Mouse (Mus musculus): ENCODE results near the gene Oxnad1. TPM values are rescaled to one million over a fixed set of nuclear protein-coding genes. Genes with fewer than 3 reads are reported as not detected.
"Not testable (repeated sequence)": the region's sequence is repeated elsewhere in the genome, so short reads cannot be mapped to it uniquely, and the experiment has no call there.

The Oxnad1 gene
- polyA plus RNA-seq, 1 experiment = 31.5 TPM

DNA sequence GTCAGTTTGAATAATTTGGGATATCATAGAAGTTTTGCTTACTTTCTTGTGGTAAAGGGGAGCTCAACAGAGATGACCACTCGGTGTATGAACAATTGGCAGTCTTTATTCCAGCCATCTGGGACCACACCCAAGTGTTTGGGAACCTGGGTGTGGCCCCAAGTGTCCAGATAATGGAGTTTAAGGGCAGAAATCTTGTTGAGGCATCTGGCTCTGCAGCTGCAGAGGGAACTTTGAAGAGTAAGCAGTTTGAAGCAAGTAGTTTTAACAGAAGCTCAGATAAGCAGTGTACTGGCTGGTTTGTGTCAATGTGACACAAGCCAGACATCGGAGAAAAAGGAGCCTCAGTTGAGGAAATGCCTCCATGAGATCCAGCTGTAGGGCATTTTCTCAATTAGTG, 49.1 kb downstream of the Oxnad1 start:
- Histone ChIP-seq H3K27me3 (ENCODE audit: control insufficient read depth, insufficient read depth, low read length) (no peaks in the 10 kb centered on the region), H3K4me1 (ENCODE audit: control insufficient read depth, insufficient read depth, low read length) (no peaks in the 10 kb centered on the region), H3K27ac (ENCODE audit: insufficient read depth, low read length) (no peak overlapping the region), H3K4me3 (replicated peaks; ENCODE audit: insufficient read depth, low read depth, low read length) (no peak overlapping the region)
- 65% methylated on average over 2 of the region's 2 CpGs for WGBS
- DNase-seq = no peak
- no peak for TF ChIP-seq POLR2A (IDR thresholded peaks at IDR 0.05; ENCODE audit: borderline replicate concordance, insufficient read depth, low read length)
- no peak for TF ChIP-seq CTCF (IDR thresholded peaks at IDR 0.05; ENCODE audit: borderline replicate concordance, insufficient read depth, low read depth, low read length)

DNA sequence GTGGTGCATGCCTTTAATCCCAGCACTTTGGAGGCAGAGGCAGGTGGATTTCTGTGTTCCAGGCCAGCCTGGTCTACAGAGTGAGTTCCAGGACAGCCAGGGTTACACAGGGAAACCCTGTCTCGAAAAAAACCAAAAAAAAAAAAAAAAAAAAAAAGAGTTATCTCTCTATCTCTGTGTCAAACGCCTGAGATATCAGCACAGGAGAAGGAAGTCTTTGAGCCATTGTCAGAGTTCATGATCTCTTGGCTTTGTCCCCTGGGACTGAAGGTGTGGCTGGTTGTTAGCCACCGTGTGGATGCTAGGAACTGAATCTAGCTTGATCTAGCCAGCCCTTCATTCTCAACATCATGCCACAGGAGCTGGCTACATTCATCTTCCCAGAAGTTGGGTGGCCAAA, 51.3 kb downstream of the Oxnad1 start:
- H3K4me1 ChIP-seq (ENCODE audit: control insufficient read depth, insufficient read depth, low read length); H3K27me3 ChIP-seq (ENCODE audit: control insufficient read depth, insufficient read depth, low read length); DNase-seq; H3K4me3 ChIP-seq (replicated peaks; ENCODE audit: insufficient read depth, low read depth, low read length); H3K27ac ChIP-seq (ENCODE audit: insufficient read depth, low read length): not testable (repeated sequence)
- 53% methylated on average over 3 of the region's 3 CpGs for WGBS

DNA sequence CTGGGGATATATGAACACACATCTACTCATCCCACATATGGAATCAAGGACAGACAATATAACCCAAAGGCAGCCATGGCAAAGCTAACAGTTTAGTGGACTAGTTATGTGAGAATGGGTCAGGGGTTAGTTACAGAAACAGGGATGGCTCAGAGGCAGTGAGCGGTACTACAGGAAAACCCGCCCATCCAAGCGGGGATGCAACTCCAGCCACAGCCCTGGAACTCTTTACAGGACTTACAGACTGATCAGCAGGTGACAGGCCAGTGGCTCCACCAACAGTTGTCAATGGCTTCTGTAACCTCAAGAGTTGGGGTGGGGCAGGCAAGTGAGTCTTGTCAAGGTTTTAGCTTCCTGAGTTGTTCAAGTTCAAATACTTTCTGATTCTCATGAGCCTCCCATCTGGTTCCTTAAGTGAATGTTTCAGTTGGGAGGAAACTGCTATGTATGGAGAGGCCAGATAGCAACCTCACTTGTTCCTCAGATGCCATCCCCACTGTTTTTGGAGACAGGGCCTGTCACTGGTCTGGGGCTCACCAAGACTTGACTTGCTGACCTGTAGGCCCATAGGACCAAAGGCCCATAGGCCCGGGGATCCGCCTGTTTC, 55.3 kb downstream of the Oxnad1 start:
- Histone ChIP-seq H3K27me3 (ENCODE audit: control insufficient read depth, insufficient read depth, low read length) (no peaks in the 10 kb centered on the region), H3K27ac (ENCODE audit: insufficient read depth, low read length) (no peak overlapping the region), H3K4me1 (ENCODE audit: control insufficient read depth, insufficient read depth, low read length) (no peaks in the 10 kb centered on the region), H3K4me3 (replicated peaks; ENCODE audit: insufficient read depth, low read depth, low read length) (no peak overlapping the region)
- DNase-seq = no peak
- 73% methylated on average over 5 of the region's 5 CpGs for WGBS
- TF ChIP-seq POLR2A (IDR thresholded peaks at IDR 0.05; ENCODE audit: borderline replicate concordance, insufficient read depth, low read length) = no peak
- TF ChIP-seq CTCF (IDR thresholded peaks at IDR 0.05; ENCODE audit: borderline replicate concordance, insufficient read depth, low read depth, low read length) = no peak

DNA sequence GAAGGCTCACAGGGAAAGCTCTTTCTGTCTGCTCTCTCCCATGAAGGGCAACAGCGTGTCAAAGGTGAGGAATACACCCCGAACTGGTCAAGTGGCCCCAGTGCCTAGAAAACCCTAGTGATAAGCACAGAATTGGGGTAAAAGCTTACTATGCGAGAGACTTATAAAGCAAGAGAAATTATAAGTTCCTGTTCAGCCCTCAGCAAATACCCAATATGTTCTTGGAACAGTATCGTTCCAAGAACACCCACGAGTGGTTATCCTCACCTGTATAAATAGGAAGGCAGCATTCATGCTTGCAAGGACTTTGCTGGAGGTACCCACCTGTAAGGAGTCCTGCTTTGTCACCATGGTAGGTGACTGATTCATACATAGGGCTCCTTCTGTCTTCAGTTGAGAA, 56.5 kb downstream of the Oxnad1 start, which contains the start of gene Msmb:
TSS of gene Msmb (plus strand) at position 301 of the 400 bp plus-strand sequence.
- no peak within 1 kb of the TSS for H3K27ac ChIP-seq (ENCODE audit: insufficient read depth, low read length)
- H3K27me3 ChIP-seq (ENCODE audit: control insufficient read depth, insufficient read depth, low read length) = no peaks in the 10 kb centered on the region
- no peaks in the 10 kb centered on the region for H3K4me1 ChIP-seq (ENCODE audit: control insufficient read depth, insufficient read depth, low read length)
- TF ChIP-seq POLR2A (IDR thresholded peaks at IDR 0.05; ENCODE audit: borderline replicate concordance, insufficient read depth, low read length) (no peak), CTCF (IDR thresholded peaks at IDR 0.05; ENCODE audit: borderline replicate concordance, insufficient read depth, low read depth, low read length) (no peak)
- DNase-seq = no peak
- 82% methylated on average over 5 of the region's 5 CpGs for WGBS
- H3K4me3 ChIP-seq (replicated peaks; ENCODE audit: insufficient read depth, low read depth, low read length) = no peak within 1 kb of the TSS

DNA sequence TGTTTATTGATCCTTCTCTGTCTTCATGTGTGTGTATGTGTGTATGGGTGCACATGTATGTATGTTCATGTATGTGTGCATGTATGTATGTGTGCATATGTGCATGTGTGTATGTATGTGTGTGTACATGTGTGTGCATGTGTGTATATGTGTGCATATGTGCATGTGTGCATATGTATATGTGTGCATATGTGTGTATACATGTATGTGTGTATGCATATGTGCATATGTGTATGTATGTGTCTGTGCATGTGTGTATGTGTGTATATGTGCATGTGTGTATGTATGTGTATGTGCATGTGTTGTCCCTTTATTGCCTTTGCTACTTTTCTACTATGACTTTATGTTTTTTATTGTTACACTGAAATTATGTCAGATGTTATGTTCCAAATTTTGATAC, 59.6 kb downstream of the Oxnad1 start:
- TF ChIP-seq CTCF (IDR thresholded peaks at IDR 0.05; ENCODE audit: borderline replicate concordance, insufficient read depth, low read depth, low read length) = no peak
- no peak for TF ChIP-seq POLR2A (IDR thresholded peaks at IDR 0.05; ENCODE audit: borderline replicate concordance, insufficient read depth, low read length)
- H3K27ac ChIP-seq (ENCODE audit: insufficient read depth, low read length) = no peak overlapping the region
- no peak overlapping the region for H3K4me3 ChIP-seq (replicated peaks; ENCODE audit: insufficient read depth, low read depth, low read length)
- no peaks in the 10 kb centered on the region for H3K4me1 ChIP-seq (ENCODE audit: control insufficient read depth, insufficient read depth, low read length)
- no peaks in the 10 kb centered on the region for H3K27me3 ChIP-seq (ENCODE audit: control insufficient read depth, insufficient read depth, low read length)
- DNase-seq = no peak

DNA sequence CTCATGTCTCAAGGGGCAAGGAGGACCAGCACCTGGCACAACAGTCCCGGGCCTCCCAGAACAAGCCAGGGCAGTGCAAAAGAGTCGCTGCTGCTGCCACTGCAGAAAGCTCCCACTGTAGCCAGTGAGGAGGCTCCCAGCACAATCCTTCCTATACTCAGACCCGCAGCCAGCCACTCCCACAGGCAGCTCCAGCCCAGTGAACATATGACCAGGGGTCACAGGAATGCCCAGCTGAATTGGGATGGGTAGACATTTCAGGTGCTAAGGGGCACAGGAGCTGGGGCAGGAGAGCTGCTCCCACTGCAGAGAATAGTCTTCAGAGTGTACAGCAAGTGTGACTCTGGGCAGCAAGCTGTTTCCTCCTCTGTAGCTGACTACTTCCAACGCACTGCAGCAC, 60.2 kb downstream of the Oxnad1 start:
- Histone ChIP-seq H3K4me1 (ENCODE audit: control insufficient read depth, insufficient read depth, low read length) (no peaks in the 10 kb centered on the region), H3K27me3 (ENCODE audit: control insufficient read depth, insufficient read depth, low read length) (no peaks in the 10 kb centered on the region), H3K27ac (ENCODE audit: insufficient read depth, low read length) (no peak overlapping the region), H3K4me3 (replicated peaks; ENCODE audit: insufficient read depth, low read depth, low read length) (no peak overlapping the region)
- TF ChIP-seq POLR2A (IDR thresholded peaks at IDR 0.05; ENCODE audit: borderline replicate concordance, insufficient read depth, low read length) (no peak), CTCF (IDR thresholded peaks at IDR 0.05; ENCODE audit: borderline replicate concordance, insufficient read depth, low read depth, low read length) (no peak)
- no peak for DNase-seq
- WGBS = 76% methylated on average over 4 of the region's 4 CpGs

DNA sequence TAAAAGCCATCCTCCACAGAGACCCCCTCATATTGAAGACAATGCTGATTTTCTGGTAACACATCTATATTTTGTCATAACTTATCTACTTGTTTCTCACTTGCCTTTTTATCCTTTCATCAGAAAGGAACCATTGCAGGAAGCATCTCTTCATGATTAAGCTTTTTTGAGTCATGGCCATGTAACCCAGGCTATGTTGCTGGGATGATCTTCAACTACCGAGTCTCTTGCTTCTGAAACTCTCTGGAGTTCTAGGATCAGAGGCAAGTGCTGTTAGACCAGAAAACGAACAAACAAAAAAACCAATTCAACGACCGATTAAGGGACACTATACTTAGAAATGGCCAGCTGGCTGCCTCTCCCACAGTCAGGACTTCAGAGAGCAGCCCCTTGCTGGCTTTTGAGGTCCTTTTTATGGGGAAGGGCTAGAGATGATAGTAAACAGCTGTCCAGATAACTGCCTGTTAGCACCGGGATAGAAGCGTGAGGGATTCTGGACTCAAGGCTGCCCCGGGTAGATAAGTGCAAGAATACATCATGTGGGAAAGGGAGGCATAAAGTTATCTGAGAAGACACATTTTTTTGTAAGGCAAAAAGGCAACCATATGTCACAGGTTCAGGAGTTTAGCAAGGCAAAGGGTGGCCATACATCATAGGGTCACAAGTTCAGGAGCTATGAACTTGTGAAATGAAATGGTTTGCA, 60.8 kb downstream of the Oxnad1 start:
- H3K4me3 ChIP-seq (replicated peaks; ENCODE audit: insufficient read depth, low read depth, low read length) = no peak overlapping the region
- no peaks in the 10 kb centered on the region for H3K4me1 ChIP-seq (ENCODE audit: control insufficient read depth, insufficient read depth, low read length)
- TF ChIP-seq CTCF (IDR thresholded peaks at IDR 0.05; ENCODE audit: borderline replicate concordance, insufficient read depth, low read depth, low read length) (no peak), POLR2A (IDR thresholded peaks at IDR 0.05; ENCODE audit: borderline replicate concordance, insufficient read depth, low read length) (no peak)
- DNase-seq = no peak
- WGBS = 84% methylated on average over 7 of the region's 7 CpGs
- H3K27me3 ChIP-seq (ENCODE audit: control insufficient read depth, insufficient read depth, low read length) = no peaks in the 10 kb centered on the region
- no peak overlapping the region for H3K27ac ChIP-seq (ENCODE audit: insufficient read depth, low read length)

DNA sequence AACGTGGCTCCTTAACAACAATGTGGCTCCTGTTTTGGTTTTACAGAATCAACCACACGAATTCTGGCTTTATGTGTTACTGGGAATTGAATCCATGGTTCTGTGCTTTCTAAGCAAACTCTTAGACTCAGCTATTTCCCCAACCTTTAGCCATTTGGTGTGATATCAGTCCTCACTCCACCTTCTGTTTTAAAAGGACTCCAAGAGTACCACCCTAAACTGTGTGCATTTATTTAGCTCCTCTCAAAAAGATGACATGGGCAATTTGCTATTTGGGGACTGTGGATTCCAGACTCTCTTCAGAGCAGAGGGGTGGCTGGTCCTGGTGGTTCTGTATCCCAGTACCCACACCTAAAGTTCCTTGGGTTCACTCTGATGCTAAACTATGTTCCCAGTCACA, 61.4 kb downstream of the Oxnad1 start:
- H3K4me3 ChIP-seq (replicated peaks; ENCODE audit: insufficient read depth, low read depth, low read length) = no peak overlapping the region
- WGBS = 56% methylated on average over 2 of the region's 2 CpGs
- DNase-seq = no peak
- no peaks in the 10 kb centered on the region for H3K4me1 ChIP-seq (ENCODE audit: control insufficient read depth, insufficient read depth, low read length)
- H3K27me3 ChIP-seq (ENCODE audit: control insufficient read depth, insufficient read depth, low read length) = no peaks in the 10 kb centered on the region
- TF ChIP-seq POLR2A (IDR thresholded peaks at IDR 0.05; ENCODE audit: borderline replicate concordance, insufficient read depth, low read length) (no peak), CTCF (IDR thresholded peaks at IDR 0.05; ENCODE audit: borderline replicate concordance, insufficient read depth, low read depth, low read length) (no peak)
- no peak overlapping the region for H3K27ac ChIP-seq (ENCODE audit: insufficient read depth, low read length)
